Comparison of ENCODE assay signal across 8 mouse cellular contexts in the genomic region with DNA sequence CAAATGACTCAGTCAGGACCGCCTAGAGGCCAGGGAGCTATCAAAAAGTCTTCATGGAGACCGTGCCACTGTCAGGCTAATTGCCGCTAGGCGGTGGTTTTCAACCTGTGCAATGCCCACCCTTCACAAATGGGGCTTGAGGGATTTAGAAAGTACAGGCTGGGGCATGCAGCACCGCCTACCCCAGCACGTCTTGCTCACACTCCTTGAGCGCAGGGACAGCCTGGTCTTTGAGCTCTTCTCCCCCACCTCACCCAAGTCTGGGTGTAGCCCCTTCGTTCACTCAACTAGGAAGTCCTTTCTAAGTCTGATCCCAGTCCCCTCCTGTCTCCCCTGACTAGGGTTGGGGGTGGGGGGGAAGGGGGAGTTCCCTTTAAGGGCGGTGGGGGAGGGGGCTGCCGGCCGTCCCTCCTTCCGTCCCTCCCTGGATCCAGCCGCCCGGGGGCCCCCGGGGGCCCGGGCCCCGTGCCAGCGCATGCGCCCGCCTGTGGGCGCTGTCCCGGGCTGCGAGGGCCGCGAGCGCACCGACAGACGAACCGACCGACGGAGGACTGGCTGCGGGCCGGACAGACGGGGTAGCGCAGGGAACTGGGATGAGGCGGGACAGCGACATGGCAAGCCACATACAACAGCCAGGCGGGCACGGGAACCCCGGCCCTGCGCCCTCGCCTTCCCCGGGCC. TPM values are rescaled to one million over a fixed set of nuclear protein-coding genes. Genes with fewer than 3 reads are reported as not detected.
A peak's percentile ranks its signal among the peaks of the same experiment; 100 is the strongest.
DNase-seq lines count a peak whose midpoint lies in the region; ATAC-seq lines count a peak whose summit lies in the region.

A gene (plus strand): TSS at position 497 of the 681 bp plus-strand sequence.

- no peak for DNase-seq in kidney, adult 18-20 months
- peak; percentile 15 for DNase-seq in embryo, embryonic 10 days (ENCODE audit: low spot score)
- peak; percentile 50 for DNase-seq in hindbrain, embryonic 11.5 days (ENCODE audit: low spot score)
- no peak for DNase-seq in liver, embryonic 11.5 days (ENCODE audit: low spot score)
- DNase-seq in thymus, postnatal 4 days = no peak
- DNase-seq in right cerebral cortex, postnatal 14 days = no peak

- ATAC-seq in kidney, embryonic 14.5 days (ENCODE audit: low FRiP score, low TSS enrichment) = peak; percentile 37; the same call in 1 of the 2 replicates
- ATAC-seq in hindbrain, embryonic 11.5 days (ENCODE audit: low FRiP score) = peak; percentile 28; the same call in 1 of the 2 replicates
- no peak for ATAC-seq in liver, embryonic 11.5 days (replicated peaks; ENCODE audit: low FRiP score)
- ATAC-seq in stomach, embryonic 16.5 days (ENCODE audit: insufficient read depth, low FRiP score) = peak; percentile 49

- no peaks in the 10 kb centered on the region for H3K36me3 ChIP-seq in kidney, embryonic 14.5 days (ENCODE audit: control insufficient read depth, insufficient read depth, low read length)
- H3K36me3 ChIP-seq in hindbrain, embryonic 11.5 days (ENCODE audit: control insufficient read depth, insufficient read depth, low read length) = no peaks in the 10 kb centered on the region
- no peaks in the 10 kb centered on the region for H3K36me3 ChIP-seq in liver, embryonic 11.5 days (ENCODE audit: control insufficient read depth, insufficient read depth, low read length)
- H3K36me3 ChIP-seq in stomach, embryonic 16.5 days (ENCODE audit: control insufficient read depth, insufficient read depth, low read length) = no peaks in the 10 kb centered on the region

- no peak within 1 kb of the TSS for H3K27ac ChIP-seq in kidney, embryonic 14.5 days (ENCODE audit: low read depth, low read length)
- H3K27ac ChIP-seq in hindbrain, embryonic 11.5 days (ENCODE audit: low read depth, low read length) = no peak within 1 kb of the TSS
- H3K27ac ChIP-seq in liver, embryonic 11.5 days (ENCODE audit: low read depth, low read length) = no peak within 1 kb of the TSS
- H3K27ac ChIP-seq in stomach, embryonic 16.5 days (ENCODE audit: low read length) = no peak within 1 kb of the TSS

- H3K4me1 ChIP-seq in kidney, embryonic 14.5 days (ENCODE audit: control insufficient read depth, insufficient read depth, low read length) = peaks cover 9% of the 10 kb centered on the region; the same call in 1 of the 2 replicates
- H3K4me1 ChIP-seq in hindbrain, embryonic 11.5 days (replicated peaks; ENCODE audit: control insufficient read depth, insufficient read depth, low read length) = peaks cover 5% of the 10 kb centered on the region
- H3K4me1 ChIP-seq in liver, embryonic 11.5 days (replicated peaks; ENCODE audit: control insufficient read depth, insufficient read depth, low read length) = no peaks in the 10 kb centered on the region
- H3K4me1 ChIP-seq in stomach, embryonic 16.5 days (ENCODE audit: control insufficient read depth, insufficient read depth, low read length) = peaks cover 16% of the 10 kb centered on the region

- WGBS in kidney, embryonic 14.5 days = 1% methylated on average over 36 of the region's 43 CpGs
- WGBS in hindbrain, embryonic 11.5 days = 1% methylated on average over 42 of the region's 43 CpGs
- 4% methylated on average over 40 of the region's 43 CpGs for WGBS in liver, embryonic 11.5 days
- 3% methylated on average over 38 of the region's 43 CpGs for WGBS in stomach, embryonic 16.5 days

- H3K4me2 ChIP-seq in kidney, embryonic 14.5 days (replicated peaks; ENCODE audit: low read depth, low read length) = peak within 1 kb of the TSS; percentile 68
- H3K4me2 ChIP-seq in hindbrain, embryonic 11.5 days (replicated peaks; ENCODE audit: low read depth, low read length) = peak within 1 kb of the TSS; percentile 55
- peak within 1 kb of the TSS; percentile 61 for H3K4me2 ChIP-seq in liver, embryonic 11.5 days
- peak within 1 kb of the TSS; percentile 71 for H3K4me2 ChIP-seq in stomach, embryonic 16.5 days (ENCODE audit: low read depth, low read length)

- H3K27me3 ChIP-seq in kidney, embryonic 14.5 days (ENCODE audit: control insufficient read depth, insufficient read depth, low read length) = peaks cover 45% of the 10 kb centered on the region
- peaks cover 33% of the 10 kb centered on the region for H3K27me3 ChIP-seq in hindbrain, embryonic 11.5 days (ENCODE audit: control insufficient read depth, insufficient read depth, low read length)
- H3K27me3 ChIP-seq in liver, embryonic 11.5 days (replicated peaks; ENCODE audit: control insufficient read depth, insufficient read depth, low read length) = peaks cover 52% of the 10 kb centered on the region
- H3K27me3 ChIP-seq in stomach, embryonic 16.5 days (ENCODE audit: control insufficient read depth, insufficient read depth, low read length) = peaks cover 37% of the 10 kb centered on the region

- peak within 1 kb of the TSS; percentile 43 for H3K4me3 ChIP-seq in kidney, embryonic 14.5 days (ENCODE audit: low read length)
- H3K4me3 ChIP-seq in hindbrain, embryonic 11.5 days (ENCODE audit: low read depth, low read length) = peak within 1 kb of the TSS; percentile 34
- peak within 1 kb of the TSS; percentile 37 for H3K4me3 ChIP-seq in liver, embryonic 11.5 days (ENCODE audit: low read depth, low read length)
- H3K4me3 ChIP-seq in stomach, embryonic 16.5 days (replicated peaks; ENCODE audit: low read length) = peak within 1 kb of the TSS; percentile 43

- H3K9ac ChIP-seq in kidney, embryonic 14.5 days (ENCODE audit: low read depth, low read length) = peak within 1 kb of the TSS; percentile 34; the same call in 1 of the 2 replicates
- 0 out of 2 replicates have a peak within 1 kb of the TSS, but pooled peaks have one; percentile 23 for H3K9ac ChIP-seq in hindbrain, embryonic 11.5 days (ENCODE audit: low read depth, low read length)
- H3K9ac ChIP-seq in liver, embryonic 11.5 days (ENCODE audit: low read depth, low read length) = no peak within 1 kb of the TSS
- H3K9ac ChIP-seq in stomach, embryonic 16.5 days (ENCODE audit: low read length) = peak within 1 kb of the TSS; percentile 62

- peaks cover 14% of the 10 kb centered on the region; the same call in 1 of the 2 replicates for H3K9me3 ChIP-seq in kidney, embryonic 14.5 days (ENCODE audit: control insufficient read depth, low read length)
- H3K9me3 ChIP-seq in hindbrain, embryonic 11.5 days (ENCODE audit: control insufficient read depth, low read length) = peaks cover 3% of the 10 kb centered on the region; the same call in 1 of the 2 replicates
- H3K9me3 ChIP-seq in liver, embryonic 11.5 days (ENCODE audit: control insufficient read depth, low read length) = peaks cover 6% of the 10 kb centered on the region; the same call in 1 of the 2 replicates
- H3K9me3 ChIP-seq in stomach, embryonic 16.5 days (replicated peaks; ENCODE audit: control insufficient read depth, low read length) = peaks cover 12% of the 10 kb centered on the region; the same call in 1 of the 2 replicates

RNA-seq across cellular contexts. Expression of the gene that starts here (rescaled TPM):
- polyA plus RNA-seq in kidney, embryonic 14.5 days (2014; fragmentation: Nextera tagmentation; extraction: Ambion mirVana) = 0.47 and 0.70 TPM in 2 replicates
- polyA plus RNA-seq in hindbrain, embryonic 11.5 days (2014; fragmentation: Nextera tagmentation; extraction: Ambion mirVana) = 0.73 and 1.0 TPM in 2 replicates
- polyA plus RNA-seq in liver, embryonic 11.5 days (2014; fragmentation: Nextera tagmentation; extraction: Ambion mirVana) = 0.60 and 1.9 TPM in 2 replicates
- polyA plus RNA-seq in stomach, embryonic 16.5 days (2015; fragmentation: Nextera tagmentation; extraction: Ambion mirVana) = 3.6 and 5.0 TPM in 2 replicates

Comparison
In these comparisons a context has a peak if more than half of its experiments do, and no peak if none do; other contexts are left out.
1. Peak in ATAC-seq, H3K4me3 ChIP-seq, H3K9ac ChIP-seq and H3K4me2 ChIP-seq in kidney, embryonic 14.5 days; RNA of the gene not detected or under 1 TPM.
2. DNase-seq: peak in embryo, embryonic 10 days (single experiment) and hindbrain, embryonic 11.5 days (single experiment); none in kidney, adult 18-20 months (single experiment), liver, embryonic 11.5 days (single experiment), thymus, postnatal 4 days (single experiment) and right cerebral cortex, postnatal 14 days (single experiment).
3. Peak in every context shown above with its lines, with median percentiles within 50 percentile points of each other: H3K4me2 ChIP-seq and H3K4me3 ChIP-seq.